Mouse (Mus musculus) liver, embryonic 11.5 days (tissue): ENCODE results near the gene Foxp1. TPM values are rescaled to one million over a fixed set of nuclear protein-coding genes. Genes with fewer than 3 reads are reported as not detected.

Experiments
- ATAC-seq: fragments of 200-750 bp; cut with Nextera tagmentation; replicated peaks from 2 replicates; pipeline ENCODE4 v1.8.0; 2017; ENCODE audit warnings: moderate number of reproducible peaks, mild to moderate bottlenecking, moderate TSS enrichment, moderate library complexity; ENCODE audit not compliant: low FRiP score
- DNase-seq: peaks from one replicate; pipeline ENCODE4 v3.0.0-alpha.2; 2017; ENCODE audit warnings: low spot score
- H3K27ac ChIP-seq: fragments of 300-500 bp; sonication (generic); 2 replicates; pipeline ENCODE4 v1.5.1; 2014; ENCODE audit warnings: mild to moderate bottlenecking, low read depth, low read length, control low read depth
- H3K27me3 ChIP-seq: fragments of 300-500 bp; sonication (generic); replicated peaks from 2 replicates; pipeline ENCODE4 v1.6.1; 2014; ENCODE audit warnings: low read length, mixed read lengths; ENCODE audit not compliant: control insufficient read depth, insufficient read depth
- H3K36me3 ChIP-seq: fragments of 300-500 bp; sonication (generic); 2 replicates; pipeline ENCODE4 v1.6.1; 2014; ENCODE audit warnings: mild to moderate bottlenecking, low read length, moderate library complexity, mixed read lengths; ENCODE audit not compliant: control insufficient read depth, insufficient read depth
- H3K4me1 ChIP-seq: fragments of 300-500 bp; sonication (generic); replicated peaks from 2 replicates; pipeline ENCODE4 v1.6.1; 2014; ENCODE audit warnings: low read length, mixed read lengths; ENCODE audit not compliant: control insufficient read depth, insufficient read depth
- H3K4me2 ChIP-seq: fragments of 300-500 bp; sonication (generic); 2 replicates; pipeline ENCODE4 v1.6.1; 2014; ENCODE audit warnings: mild to moderate bottlenecking, control low read depth, moderate library complexity
- H3K4me3 ChIP-seq: fragments of 300-500 bp; sonication (generic); 2 replicates; pipeline ENCODE4 v1.5.1; 2014; ENCODE audit warnings: low read depth, low read length, control low read depth
- H3K9ac ChIP-seq: fragments of 300-500 bp; sonication (generic); 2 replicates; pipeline ENCODE4 v1.6.1; 2014; ENCODE audit warnings: low read depth, low read length, control low read depth
- H3K9me3 ChIP-seq: fragments of 300-500 bp; sonication (generic); 2 replicates; pipeline ENCODE4 v1.6.1; 2016; ENCODE audit warnings: low read length, inconsistent platforms, mixed read lengths; ENCODE audit not compliant: control insufficient read depth
- WGBS: fragments of 180-500 bp; shearing (Covaris S2); extraction: QIAGEN DNeasy Blood & Tissue Kit; methylation state at CpG from one replicate; pipeline ENCODE4 v1.1.7; 2014; 5-methylcytosine and 5-hydroxymethylcytosine counted together
- polyA plus RNA-seq: library from polyadenylated mRNA; unstranded; fragments of >200 nt; fragmentation: Nextera tagmentation; extraction: Ambion mirVana; gene quantifications from 2 replicates; pipeline ENCODE4 v1.2.1, GENCODE M21; 2014

The Foxp1 gene
- polyA plus RNA-seq, 1 experiment from 2014 or later: 62.1 TPM

DNA sequence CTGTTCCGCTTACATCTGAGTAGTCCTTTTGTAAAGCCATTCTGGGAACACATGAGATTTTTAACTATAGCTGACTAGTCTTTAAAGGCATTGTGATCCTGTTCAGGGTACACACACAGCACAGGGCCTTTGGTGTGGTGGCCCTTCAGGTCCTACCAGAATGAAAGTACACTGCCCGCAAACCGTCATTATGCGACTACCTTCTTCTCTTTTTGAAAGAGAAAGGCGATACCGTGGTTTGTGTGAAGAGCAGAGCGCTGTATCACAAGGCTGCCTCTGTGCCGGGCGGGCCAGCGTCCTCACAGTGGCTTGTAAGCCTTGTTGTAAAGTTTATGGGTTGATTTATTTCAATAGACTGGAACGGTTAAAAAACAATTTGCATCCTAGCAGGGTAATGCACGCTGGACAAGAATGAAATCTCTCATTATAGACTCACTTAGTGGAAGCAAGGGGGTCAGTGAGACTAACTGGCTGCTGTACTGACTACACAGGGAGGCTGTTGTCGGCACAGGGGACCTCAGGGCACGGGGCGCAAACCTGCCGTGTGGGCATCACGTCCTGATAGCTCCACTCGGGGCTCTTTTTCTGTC lies 589.3 kb downstream of the Foxp1 start:
- Histone ChIP-seq H3K36me3 (peaks cover 14% of the 10 kb centered on the region), H3K4me3 (no peak overlapping the region), H3K27me3 (no peaks in the 10 kb centered on the region), H3K27ac (no peak overlapping the region), H3K4me2 (no peak overlapping the region), H3K9ac (no peak overlapping the region), H3K4me1 (no peaks in the 10 kb centered on the region), H3K9me3 (no peaks in the 10 kb centered on the region)
- DNase-seq (no peak), ATAC-seq (no peak)
- 89% methylated on average over 18 of the region's 18 CpGs for WGBS

DNA sequence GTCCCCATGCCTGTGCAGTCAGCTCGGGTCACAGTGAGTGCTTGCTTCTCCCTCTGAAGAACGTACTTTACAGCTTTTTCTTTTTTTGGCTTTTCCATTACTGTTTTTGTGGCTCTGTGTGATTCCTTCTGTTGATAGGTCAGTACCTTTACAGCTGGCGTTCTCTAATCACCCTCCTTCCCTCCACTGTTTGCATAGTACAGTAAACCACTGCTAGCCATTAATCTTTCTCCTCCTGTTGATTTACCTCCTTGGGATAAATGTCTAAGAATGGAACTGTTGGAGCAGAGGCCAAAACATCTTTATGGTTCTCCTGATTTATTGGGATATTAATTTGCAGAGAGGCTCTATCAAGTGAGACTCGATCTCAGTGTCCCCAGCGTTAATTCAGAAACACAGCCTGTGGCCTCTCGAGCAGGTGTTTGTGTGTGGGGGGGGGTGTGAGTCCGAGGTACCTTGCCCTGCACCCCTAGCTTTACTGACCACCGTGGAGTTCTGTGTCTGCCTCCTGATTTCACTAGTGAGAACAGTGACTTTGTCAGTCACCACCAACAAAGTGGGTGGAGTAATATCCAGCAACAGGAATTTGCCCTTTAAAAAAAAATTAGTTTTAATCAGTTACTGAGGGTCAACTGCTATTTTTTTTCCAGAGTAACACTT lies 590.5 kb downstream of the Foxp1 start:
- ATAC-seq (no peak), DNase-seq (no peak)
- H3K4me1 ChIP-seq: no peaks in the 10 kb centered on the region
- WGBS: 85% methylated on average over 8 of the region's 8 CpGs
- H3K27me3 ChIP-seq: no peaks in the 10 kb centered on the region
- no peak overlapping the region for H3K4me3 ChIP-seq
- no peak overlapping the region for H3K4me2 ChIP-seq
- H3K9me3 ChIP-seq: no peaks in the 10 kb centered on the region
- H3K9ac ChIP-seq: no peak overlapping the region
- H3K36me3 ChIP-seq: peaks cover 12% of the 10 kb centered on the region
- no peak overlapping the region for H3K27ac ChIP-seq

DNA sequence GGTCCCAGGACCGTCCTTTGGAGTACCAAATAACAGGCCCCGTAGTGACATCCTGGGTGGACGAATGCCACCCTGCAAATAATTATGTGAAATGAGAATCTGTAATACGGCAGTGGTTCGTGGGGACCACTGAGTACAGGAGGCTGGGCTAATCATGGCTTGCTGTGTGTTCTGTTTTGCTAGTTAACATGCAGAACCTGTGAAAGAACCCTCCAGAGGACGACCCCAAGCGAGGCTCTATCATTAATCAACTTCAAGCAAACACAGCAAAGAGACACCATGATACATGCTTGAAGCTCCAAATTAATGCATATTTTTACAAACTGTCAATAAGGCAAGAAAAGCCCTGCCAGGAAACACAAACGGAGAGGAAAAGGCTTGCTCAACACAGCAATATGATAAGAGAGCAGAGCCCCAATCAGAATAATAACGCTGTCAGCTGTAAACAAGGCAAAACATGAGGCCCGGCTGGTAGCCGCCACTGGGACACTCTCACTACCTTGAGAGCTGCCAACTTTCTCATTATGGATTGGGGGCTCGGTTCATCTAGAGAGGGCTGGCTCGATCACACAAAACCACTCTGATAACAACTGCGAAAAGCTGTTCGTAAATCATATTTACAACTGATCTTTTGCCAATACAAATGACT lies 591.7 kb downstream of the Foxp1 start:
- H3K4me1 ChIP-seq: no peaks in the 10 kb centered on the region
- no peaks in the 10 kb centered on the region for H3K27me3 ChIP-seq
- DNase-seq (no peak), ATAC-seq (no peak)
- no peak overlapping the region for H3K4me3 ChIP-seq
- WGBS: 83% methylated on average over 15 of the region's 15 CpGs
- H3K36me3 ChIP-seq: peaks cover 10% of the 10 kb centered on the region
- H3K9ac ChIP-seq: no peak overlapping the region
- no peak overlapping the region for H3K4me2 ChIP-seq
- H3K27ac ChIP-seq: no peak overlapping the region
- no peaks in the 10 kb centered on the region for H3K9me3 ChIP-seq

DNA sequence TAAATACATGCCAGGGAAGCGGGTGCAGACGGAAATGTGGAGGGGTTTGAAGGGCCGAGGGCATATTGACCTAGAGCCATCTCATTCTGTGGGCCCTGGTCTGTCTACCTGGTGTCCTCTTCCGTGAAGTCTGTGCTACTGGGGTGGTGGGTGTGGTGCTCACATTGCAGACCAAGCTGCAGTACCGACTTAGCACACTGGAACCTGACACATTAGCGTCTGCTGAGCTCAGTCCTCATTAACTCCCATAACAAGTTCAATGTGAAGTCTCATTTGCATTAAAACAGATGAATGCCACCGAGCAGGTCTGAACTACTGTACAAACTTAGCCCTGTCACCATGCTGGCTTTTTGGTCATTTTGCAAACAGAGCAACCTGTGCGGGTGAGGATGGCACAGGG lies 594.2 kb downstream of the Foxp1 start:
- Histone ChIP-seq H3K27me3 (no peaks in the 10 kb centered on the region), H3K4me3 (no peak overlapping the region), H3K9me3 (no peaks in the 10 kb centered on the region), H3K27ac (no peak overlapping the region), H3K36me3 (peaks cover 7% of the 10 kb centered on the region), H3K4me1 (no peaks in the 10 kb centered on the region), H3K9ac (no peak overlapping the region), H3K4me2 (no peak overlapping the region)
- 86% methylated on average over 8 of the region's 8 CpGs for WGBS
- DNase-seq: no peak
- no peak for ATAC-seq

DNA sequence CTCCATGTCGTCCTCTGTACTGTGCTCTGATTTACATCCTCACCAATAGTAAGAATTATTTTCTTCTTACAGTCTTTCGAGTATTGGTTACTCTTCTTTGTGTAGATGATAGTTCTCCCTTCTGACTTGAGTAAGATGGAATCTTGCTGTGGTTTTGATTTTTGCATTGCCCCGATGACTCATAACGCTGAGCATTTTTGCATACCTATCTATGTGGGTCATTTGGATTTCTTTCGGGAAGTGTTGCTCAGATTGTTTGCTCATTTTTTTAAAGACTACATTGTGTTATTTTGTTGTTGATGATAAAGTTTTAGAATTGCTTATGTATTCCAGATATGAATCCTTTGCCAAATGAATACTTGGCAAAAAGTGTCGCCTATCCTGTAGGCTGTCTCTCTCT lies 621.3 kb downstream of the Foxp1 start:
- H3K9me3 ChIP-seq: no peaks in the 10 kb centered on the region
- H3K27ac ChIP-seq: no peak overlapping the region
- H3K27me3 ChIP-seq: no peaks in the 10 kb centered on the region
- ATAC-seq (no peak), DNase-seq (no peak)
- H3K9ac ChIP-seq: no peak overlapping the region
- H3K4me1 ChIP-seq: no peaks in the 10 kb centered on the region
- 85% methylated on average over 6 of the region's 6 CpGs for WGBS
- no peak overlapping the region for H3K4me3 ChIP-seq
- no peak overlapping the region for H3K4me2 ChIP-seq
- no peaks in the 10 kb centered on the region for H3K36me3 ChIP-seq

DNA sequence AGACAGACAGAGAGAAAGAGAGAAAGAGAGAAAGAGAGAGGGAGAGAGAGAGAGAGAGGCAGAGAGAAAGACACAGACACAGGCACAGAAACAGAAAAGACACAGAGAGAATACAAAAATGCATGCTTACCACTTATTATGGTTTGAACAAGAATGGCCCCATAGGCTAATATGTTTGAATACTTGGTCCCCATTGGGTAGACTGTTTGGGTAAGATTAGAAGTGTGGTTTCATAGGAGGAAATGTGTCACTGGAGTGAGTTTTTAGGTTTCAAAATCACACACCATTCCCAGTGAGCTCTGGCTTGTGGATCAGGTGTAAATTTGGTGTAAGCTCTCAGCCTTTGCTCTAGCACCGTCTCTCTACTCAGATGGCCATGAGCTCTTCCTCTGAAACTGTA lies 644.3 kb downstream of the Foxp1 start:
- no peak overlapping the region for H3K9ac ChIP-seq
- H3K36me3 ChIP-seq: no peaks in the 10 kb centered on the region
- H3K4me1 ChIP-seq: no peaks in the 10 kb centered on the region
- no peaks in the 10 kb centered on the region for H3K9me3 ChIP-seq
- H3K27ac ChIP-seq: no peak overlapping the region
- H3K4me3 ChIP-seq: no peak overlapping the region
- no peak overlapping the region for H3K4me2 ChIP-seq
- DNase-seq (no peak), ATAC-seq (no peak)
- H3K27me3 ChIP-seq: no peaks in the 10 kb centered on the region
- WGBS: 53% methylated on average over 1 of the region's 1 CpGs

DNA sequence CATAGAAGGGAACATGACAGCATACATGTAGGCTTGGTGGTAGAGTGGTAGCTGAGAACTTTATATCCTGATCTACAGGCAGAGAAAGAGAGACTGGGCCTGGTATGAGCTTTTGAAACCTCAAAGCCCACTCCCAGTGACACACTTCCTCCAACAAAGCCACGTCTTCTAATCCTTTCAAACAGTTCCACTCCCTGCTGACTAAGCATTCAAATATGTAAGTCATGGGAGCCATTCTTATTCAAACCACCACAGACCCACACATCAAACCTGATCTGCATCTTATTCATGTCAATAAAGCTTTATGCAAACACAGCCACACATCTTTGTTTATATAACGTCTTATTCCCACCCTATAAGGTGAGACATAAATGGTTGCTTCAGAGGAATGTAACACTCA lies 646.1 kb downstream of the Foxp1 start:
- no peaks in the 10 kb centered on the region for H3K36me3 ChIP-seq
- H3K4me3 ChIP-seq: no peak overlapping the region
- no peaks in the 10 kb centered on the region for H3K27me3 ChIP-seq
- no peak overlapping the region for H3K9ac ChIP-seq
- ATAC-seq: no peak
- H3K27ac ChIP-seq: no peak overlapping the region
- no peak for DNase-seq
- 75% methylated on average over 2 of the region's 2 CpGs for WGBS
- no peaks in the 10 kb centered on the region for H3K4me1 ChIP-seq
- no peak overlapping the region for H3K4me2 ChIP-seq
- H3K9me3 ChIP-seq: no peaks in the 10 kb centered on the region
